Mouse (Mus musculus): ENCODE data around the gene Inpp5d. TPM values are rescaled to one million over a fixed set of nuclear protein-coding genes. Genes with fewer than 3 reads are reported as not detected.

Gene Inpp5d
- polyA plus RNA-seq, 1 experiment from 2014 or later = 5.1 TPM

GRCm38 (mm10) chr1:87686351-87686750 lies 66.2 kb downstream of the Inpp5d start:
- no peak for ATAC-seq (ENCODE audit: insufficient read depth, low FRiP score, low read depth)
- Histone ChIP-seq H3K4me1 (no peaks in the 10 kb centered on the region), H3K4me2 (no peak overlapping the region), H3K27ac (no peak overlapping the region), H3K36me3 (no peaks in the 10 kb centered on the region), H3K27me3 (replicated peaks) (no peaks in the 10 kb centered on the region), H3K9ac (no peak overlapping the region), H3K4me3 (replicated peaks) (no peak overlapping the region), H3K9me3 (no peaks in the 10 kb centered on the region)
- WGBS = 35% methylated on average over 4 of the region's 4 CpGs

DNA sequence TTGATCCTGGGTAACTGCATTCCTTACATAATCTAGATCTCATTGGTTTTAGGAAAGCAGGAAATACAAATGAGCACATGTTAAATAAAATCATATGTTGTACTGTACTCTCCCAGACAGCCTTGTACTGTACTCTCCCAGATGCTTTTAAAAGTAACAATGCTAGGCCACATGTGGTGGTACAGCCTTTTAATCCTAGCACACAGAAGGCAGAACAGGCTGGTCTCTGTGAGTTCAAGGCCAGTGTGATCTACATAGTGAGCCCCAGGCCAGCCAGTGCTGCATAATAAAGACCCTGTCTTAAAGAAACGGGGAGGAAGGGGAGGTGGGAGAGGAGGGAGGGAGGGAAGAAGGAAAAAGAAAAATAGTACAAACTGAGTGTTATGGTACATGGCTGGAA lies 66.9 kb downstream of the Inpp5d start:
- Histone ChIP-seq H3K4me3 (replicated peaks) (no peak overlapping the region), H3K9me3 (no peaks in the 10 kb centered on the region), H3K27me3 (replicated peaks) (no peaks in the 10 kb centered on the region), H3K27ac (no peak overlapping the region), H3K4me2 (no peak overlapping the region), H3K36me3 (no peaks in the 10 kb centered on the region), H3K4me1 (no peaks in the 10 kb centered on the region), H3K9ac (no peak overlapping the region)
- ATAC-seq (ENCODE audit: insufficient read depth, low FRiP score, low read depth) = no peak
- 32% methylated on average over 1 of the region's 1 CpGs for WGBS

GRCm38 (mm10) chr1:87689661-87690341 lies 69.7 kb downstream of the Inpp5d start:
- no peak for ATAC-seq (ENCODE audit: insufficient read depth, low FRiP score, low read depth)
- Histone ChIP-seq H3K9ac (no peak overlapping the region), H3K27me3 (replicated peaks) (no peaks in the 10 kb centered on the region), H3K4me2 (no peak overlapping the region), H3K27ac (no peak overlapping the region), H3K36me3 (no peaks in the 10 kb centered on the region), H3K4me3 (replicated peaks) (no peak overlapping the region), H3K4me1 (no peaks in the 10 kb centered on the region), H3K9me3 (no peaks in the 10 kb centered on the region)
- 92% methylated on average over 1 of the region's 1 CpGs for WGBS

GRCm38 (mm10) chr1:87696358-87696757 lies 76.2 kb downstream of the Inpp5d start:
- Histone ChIP-seq H3K4me1 (no peaks in the 10 kb centered on the region), H3K9ac (no peak overlapping the region), H3K9me3 (no peaks in the 10 kb centered on the region), H3K27ac (no peak overlapping the region), H3K4me2 (no peak overlapping the region), H3K27me3 (replicated peaks) (no peaks in the 10 kb centered on the region), H3K4me3 (replicated peaks) (no peak overlapping the region), H3K36me3 (no peaks in the 10 kb centered on the region)
- WGBS = 64% methylated on average over 5 of the region's 5 CpGs
- ATAC-seq (ENCODE audit: insufficient read depth, low FRiP score, low read depth) = no peak

DNA sequence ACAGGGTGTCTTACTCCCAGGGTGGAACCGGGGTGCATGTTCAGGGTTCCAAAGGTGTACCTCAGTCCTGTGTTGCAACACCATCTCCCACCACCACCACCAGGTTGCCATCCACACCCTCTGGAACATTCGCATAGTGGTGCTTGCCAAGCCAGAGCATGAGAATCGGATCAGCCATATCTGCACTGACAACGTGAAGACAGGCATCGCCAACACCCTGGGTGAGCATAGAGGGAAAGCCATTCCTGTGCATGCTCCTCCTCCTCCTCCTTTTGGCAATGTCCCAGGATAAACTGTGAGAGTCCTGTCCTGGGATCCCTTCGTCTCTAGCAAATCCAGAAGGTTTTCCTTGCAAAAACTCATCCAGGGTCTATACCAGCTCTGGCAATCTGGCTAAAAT lies 77.9 kb downstream of the Inpp5d start:
- ATAC-seq (ENCODE audit: insufficient read depth, low FRiP score, low read depth) = no peak
- no peak overlapping the region for H3K9ac ChIP-seq
- no peaks in the 10 kb centered on the region for H3K9me3 ChIP-seq
- H3K4me3 ChIP-seq (replicated peaks) = no peak overlapping the region
- no peak overlapping the region for H3K27ac ChIP-seq
- WGBS = 88% methylated on average over 6 of the region's 6 CpGs
- H3K27me3 ChIP-seq (replicated peaks) = no peaks in the 10 kb centered on the region
- H3K4me2 ChIP-seq = no peak overlapping the region
- H3K4me1 ChIP-seq = no peaks in the 10 kb centered on the region
- no peaks in the 10 kb centered on the region for H3K36me3 ChIP-seq

DNA sequence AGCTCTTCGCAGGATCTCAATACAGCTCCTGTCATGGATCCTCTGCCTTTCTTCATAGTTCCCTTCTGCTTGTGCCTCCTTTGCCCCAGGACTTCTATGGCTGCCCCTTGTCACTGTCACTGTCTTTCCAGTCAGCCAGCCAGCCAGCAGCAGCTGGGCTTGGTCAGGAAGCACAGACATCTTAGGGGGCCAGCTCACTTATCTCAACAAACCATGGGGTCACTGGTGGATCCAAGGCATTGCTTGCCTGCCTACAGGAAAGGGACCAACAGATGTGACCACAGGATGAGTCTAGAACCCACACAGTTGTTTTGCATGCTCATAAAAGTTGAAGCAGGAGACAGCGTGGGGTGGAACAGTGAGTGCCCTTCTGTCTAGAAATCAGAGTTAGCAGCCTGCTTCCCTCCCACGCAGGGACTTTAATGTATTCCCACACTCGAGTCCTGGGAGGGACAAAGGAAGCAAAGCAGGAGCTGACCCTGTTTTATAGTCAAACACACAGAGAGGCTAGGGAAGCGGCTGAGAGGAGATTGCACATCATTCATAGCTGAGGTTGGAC lies 79.9 kb downstream of the Inpp5d start:
- ATAC-seq (ENCODE audit: insufficient read depth, low FRiP score, low read depth) = no peak
- H3K27ac ChIP-seq = no peak overlapping the region
- no peak overlapping the region for H3K4me2 ChIP-seq
- H3K4me1 ChIP-seq = no peaks in the 10 kb centered on the region
- H3K9me3 ChIP-seq = no peaks in the 10 kb centered on the region
- no peaks in the 10 kb centered on the region for H3K27me3 ChIP-seq (replicated peaks)
- H3K4me3 ChIP-seq (replicated peaks) = no peak overlapping the region
- WGBS = 69% methylated on average over 5 of the region's 5 CpGs
- no peaks in the 10 kb centered on the region for H3K36me3 ChIP-seq
- H3K9ac ChIP-seq = no peak overlapping the region

GRCm38 (mm10) chr1:87704230-87704629 lies 84.1 kb downstream of the Inpp5d start:
- Histone ChIP-seq H3K27ac (no peak overlapping the region), H3K4me1 (no peaks in the 10 kb centered on the region), H3K27me3 (replicated peaks) (no peaks in the 10 kb centered on the region), H3K9me3 (no peaks in the 10 kb centered on the region), H3K9ac (no peak overlapping the region), H3K36me3 (no peaks in the 10 kb centered on the region), H3K4me2 (no peak overlapping the region), H3K4me3 (replicated peaks) (no peak overlapping the region)
- ATAC-seq (ENCODE audit: insufficient read depth, low FRiP score, low read depth) = no peak
- 71% methylated on average over 2 of the region's 2 CpGs for WGBS

DNA sequence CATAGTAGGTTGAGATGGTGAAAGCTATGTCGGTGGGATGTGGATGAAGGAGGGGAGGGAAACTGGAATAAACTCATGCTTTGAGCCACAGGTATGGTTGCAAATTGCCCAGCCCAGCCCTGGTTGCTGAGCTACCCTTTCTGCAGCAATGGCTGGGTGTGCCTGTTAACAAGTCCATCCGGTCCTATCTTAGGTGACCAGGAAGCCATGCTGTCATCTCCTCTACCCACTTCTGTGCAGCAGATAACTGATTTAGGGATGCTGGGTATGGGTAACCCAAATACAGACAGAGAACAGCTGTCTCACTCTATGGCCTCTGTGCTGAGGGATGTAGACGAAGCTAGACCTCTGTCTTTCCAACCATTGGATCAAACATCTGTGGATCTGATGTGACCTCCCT lies 86.2 kb downstream of the Inpp5d start:
- Histone ChIP-seq H3K27ac (no peak overlapping the region), H3K4me3 (replicated peaks) (no peak overlapping the region), H3K9me3 (no peaks in the 10 kb centered on the region), H3K36me3 (no peaks in the 10 kb centered on the region), H3K4me1 (no peaks in the 10 kb centered on the region), H3K27me3 (replicated peaks) (no peaks in the 10 kb centered on the region), H3K4me2 (no peak overlapping the region), H3K9ac (no peak overlapping the region)
- peak; percentile 95 for ATAC-seq (ENCODE audit: insufficient read depth, low FRiP score, low read depth)
- WGBS = 88% methylated on average over 3 of the region's 3 CpGs

DNA sequence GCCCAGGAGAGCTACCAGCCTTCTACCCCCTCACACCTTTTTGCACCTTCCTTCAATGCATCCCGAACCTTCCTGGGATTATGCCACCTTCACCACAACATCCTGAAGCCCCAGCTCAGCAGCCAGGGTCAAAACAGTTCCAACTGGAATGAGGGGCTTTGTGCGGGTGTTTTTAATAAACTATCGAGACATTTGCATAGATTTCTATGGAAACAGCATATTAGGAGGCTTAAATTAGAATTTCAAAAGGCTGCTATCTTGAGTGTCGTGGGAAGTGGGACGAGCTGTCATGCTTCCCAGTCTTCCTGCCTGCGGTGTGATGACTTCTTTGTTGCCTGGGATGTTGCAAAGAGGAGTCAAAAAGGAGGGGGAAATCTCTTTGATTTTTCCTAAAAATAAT lies 88.9 kb downstream of the Inpp5d start:
- H3K4me3 ChIP-seq (replicated peaks) = no peak overlapping the region
- H3K36me3 ChIP-seq = no peaks in the 10 kb centered on the region
- no peak overlapping the region for H3K9ac ChIP-seq
- no peak for ATAC-seq (ENCODE audit: insufficient read depth, low FRiP score, low read depth)
- no peaks in the 10 kb centered on the region for H3K9me3 ChIP-seq
- no peaks in the 10 kb centered on the region for H3K4me1 ChIP-seq
- H3K4me2 ChIP-seq = no peak overlapping the region
- no peak overlapping the region for H3K27ac ChIP-seq
- WGBS = 73% methylated on average over 6 of the region's 6 CpGs
- H3K27me3 ChIP-seq (replicated peaks) = no peaks in the 10 kb centered on the region

DNA sequence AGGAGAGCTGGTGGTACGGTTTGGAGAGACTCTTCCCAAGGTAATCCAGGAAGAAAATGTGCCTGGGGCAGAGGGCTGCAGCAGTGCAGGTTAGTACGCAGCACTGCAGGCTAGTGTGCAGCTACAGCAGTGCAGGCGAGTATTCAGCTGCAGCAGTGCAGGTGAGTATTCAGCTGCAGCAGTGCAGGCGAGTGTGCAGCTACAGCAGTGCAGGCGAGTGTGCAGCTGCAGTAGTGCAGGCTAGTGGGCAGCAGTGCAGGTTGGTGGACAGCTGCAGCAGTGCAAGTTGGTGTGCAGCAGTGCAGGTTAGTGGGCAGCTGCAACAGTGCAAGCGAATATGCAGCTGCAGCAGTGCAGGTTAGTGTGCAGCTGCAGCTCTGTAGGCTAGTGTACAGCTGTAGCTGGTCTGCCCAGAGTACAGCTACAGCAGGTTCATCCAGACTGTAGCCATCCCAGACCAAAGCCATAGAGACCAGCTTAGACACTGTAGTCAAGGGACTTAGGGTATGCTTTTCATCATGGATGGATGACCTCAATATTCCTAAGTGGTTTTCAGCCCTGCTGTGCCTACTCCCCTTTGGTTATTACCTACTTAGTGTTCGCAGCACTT lies 89.7 kb downstream of the Inpp5d start:
- Histone ChIP-seq H3K36me3 (no peaks in the 10 kb centered on the region), H3K9ac (no peak overlapping the region), H3K4me1 (no peaks in the 10 kb centered on the region), H3K27me3 (replicated peaks) (no peaks in the 10 kb centered on the region), H3K4me3 (replicated peaks) (no peak overlapping the region), H3K9me3 (no peaks in the 10 kb centered on the region), H3K4me2 (no peak overlapping the region), H3K27ac (no peak overlapping the region)
- ATAC-seq (ENCODE audit: insufficient read depth, low FRiP score, low read depth) = no peak
- 84% methylated on average over 7 of the region's 7 CpGs for WGBS

- Histone ChIP-seq H3K4me3 (replicated peaks) (no peak overlapping the region), H3K9me3 (no peaks in the 10 kb centered on the region), H3K36me3 (no peaks in the 10 kb centered on the region), H3K27ac (no peak overlapping the region), H3K4me1 (no peaks in the 10 kb centered on the region), H3K9ac (no peak overlapping the region), H3K4me2 (no peak overlapping the region), H3K27me3 (replicated peaks) (no peaks in the 10 kb centered on the region)
- peak; percentile 90 for ATAC-seq (ENCODE audit: insufficient read depth, low FRiP score, low read depth)
- 78% methylated on average over 10 of the region's 10 CpGs for WGBS
Measured at GRCm38 (mm10) chr1:87711938-87712613, 92.0 kb downstream of the Inpp5d start.

GRCm38 (mm10) chr1:87712614-87712971 lies 92.5 kb downstream of the Inpp5d start:
- Histone ChIP-seq H3K36me3 (no peaks in the 10 kb centered on the region), H3K4me1 (no peaks in the 10 kb centered on the region), H3K4me3 (replicated peaks) (no peak overlapping the region), H3K27ac (no peak overlapping the region), H3K4me2 (no peak overlapping the region), H3K27me3 (replicated peaks) (no peaks in the 10 kb centered on the region), H3K9ac (no peak overlapping the region), H3K9me3 (no peaks in the 10 kb centered on the region)
- WGBS = 69% methylated on average over 1 of the region's 1 CpGs
- ATAC-seq (ENCODE audit: insufficient read depth, low FRiP score, low read depth) = peak; percentile 37; the same call in 1 of the 2 replicates
